Mouse (Mus musculus) thymus, postnatal 25 days (tissue): ENCODE measurements at regions not wholly inside any gene's neighbourhood (a gene's known extent, or its start where the extent isn't known, plus 50 kb on each side); places are given as distances from the start of the nearest gene placed in this dataset.
A peak's percentile ranks its signal among the peaks of the same experiment; 100 is the strongest.
"Not testable (repeated sequence)": the region's sequence is repeated elsewhere in the genome, so short reads cannot be mapped to it uniquely, and the experiment has no call there.

Source experiments
- DNase-seq: peaks from one replicate; pipeline ENCODE4 v3.0.0; 2022

DNA sequence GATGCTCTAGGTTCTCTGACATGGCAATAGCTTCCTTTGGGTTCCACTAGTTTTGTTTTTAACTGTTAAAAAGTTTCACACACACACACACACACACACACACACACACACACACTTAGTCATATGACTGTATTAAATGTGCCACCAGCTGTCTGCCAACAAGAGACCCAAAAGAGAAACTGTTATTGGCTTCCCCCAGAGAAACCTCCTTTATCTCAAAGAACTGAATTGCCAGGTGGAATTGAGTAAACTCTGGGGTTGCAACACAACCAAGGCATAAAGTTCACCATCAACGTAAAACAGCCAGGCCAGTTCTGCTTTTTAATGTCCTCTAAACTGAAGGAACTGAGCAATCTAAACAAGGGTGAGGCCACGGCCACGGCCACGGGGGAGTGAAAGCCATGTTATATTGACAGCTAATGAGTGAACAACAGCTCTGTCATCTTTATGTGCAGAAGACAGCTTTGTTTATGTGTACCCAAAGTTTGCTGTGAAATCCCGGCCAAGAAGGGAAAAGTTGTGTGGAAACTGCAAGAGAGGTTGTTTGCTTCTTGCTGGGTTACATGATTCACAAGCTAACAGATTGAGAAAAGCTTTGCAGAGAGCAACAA, 69.3 kb downstream of the Btg1 start:
- DNase-seq: no peak

DNA sequence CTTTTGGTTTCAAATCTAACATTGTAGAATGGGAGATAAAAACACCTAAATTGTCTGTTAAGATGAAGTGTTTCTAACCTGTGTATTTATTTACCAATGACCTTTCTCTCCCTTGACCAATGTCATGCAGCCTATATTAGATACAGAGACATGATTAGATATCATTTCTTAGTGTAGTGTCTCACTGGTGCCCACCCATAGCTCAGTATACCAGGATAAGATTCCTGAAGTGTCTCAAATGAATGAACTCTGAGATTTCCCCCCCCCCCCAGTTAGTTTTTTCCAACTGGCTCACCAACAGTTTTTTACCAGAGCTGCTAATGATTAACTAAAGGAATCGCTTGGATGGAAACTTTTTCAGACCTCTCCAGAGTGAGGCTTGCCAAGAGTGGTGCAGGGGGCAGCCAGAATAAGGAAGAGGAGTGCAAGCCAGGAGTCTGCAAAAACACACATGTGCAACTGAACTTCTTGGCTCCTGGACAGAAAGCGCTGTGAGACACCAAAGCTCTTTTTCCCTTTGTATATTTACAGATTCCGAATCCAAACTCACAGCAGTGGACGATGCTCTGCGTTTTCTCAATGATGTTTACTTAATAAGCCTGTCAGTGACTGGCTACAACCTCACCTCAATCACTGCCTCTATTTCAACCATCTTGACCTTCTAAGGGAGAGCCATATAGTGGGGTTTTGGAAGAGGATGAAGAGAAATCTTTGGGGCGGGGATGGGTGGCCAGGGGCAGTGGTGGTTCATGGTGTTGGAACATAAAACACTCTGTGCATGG, 70.0 kb downstream of the Btg1 start:
- no peak for DNase-seq

DNA sequence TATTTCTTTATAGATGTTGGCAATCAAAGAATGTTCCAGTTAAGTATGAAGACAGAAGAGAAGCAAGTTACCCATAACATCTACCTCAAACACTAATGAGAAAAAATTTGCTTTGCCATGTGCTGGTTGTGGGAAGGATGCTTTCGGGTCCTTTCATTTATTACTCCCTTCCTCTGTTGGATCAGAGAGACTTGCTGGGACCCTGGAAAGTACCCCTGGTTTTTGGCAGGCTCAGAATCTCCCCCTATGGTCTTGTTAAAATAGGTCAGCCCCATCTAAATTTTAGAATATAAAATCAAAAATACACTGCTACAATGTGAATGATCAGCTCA, 70.6 kb downstream of the Btg1 start:
- DNase-seq: no peak

DNA sequence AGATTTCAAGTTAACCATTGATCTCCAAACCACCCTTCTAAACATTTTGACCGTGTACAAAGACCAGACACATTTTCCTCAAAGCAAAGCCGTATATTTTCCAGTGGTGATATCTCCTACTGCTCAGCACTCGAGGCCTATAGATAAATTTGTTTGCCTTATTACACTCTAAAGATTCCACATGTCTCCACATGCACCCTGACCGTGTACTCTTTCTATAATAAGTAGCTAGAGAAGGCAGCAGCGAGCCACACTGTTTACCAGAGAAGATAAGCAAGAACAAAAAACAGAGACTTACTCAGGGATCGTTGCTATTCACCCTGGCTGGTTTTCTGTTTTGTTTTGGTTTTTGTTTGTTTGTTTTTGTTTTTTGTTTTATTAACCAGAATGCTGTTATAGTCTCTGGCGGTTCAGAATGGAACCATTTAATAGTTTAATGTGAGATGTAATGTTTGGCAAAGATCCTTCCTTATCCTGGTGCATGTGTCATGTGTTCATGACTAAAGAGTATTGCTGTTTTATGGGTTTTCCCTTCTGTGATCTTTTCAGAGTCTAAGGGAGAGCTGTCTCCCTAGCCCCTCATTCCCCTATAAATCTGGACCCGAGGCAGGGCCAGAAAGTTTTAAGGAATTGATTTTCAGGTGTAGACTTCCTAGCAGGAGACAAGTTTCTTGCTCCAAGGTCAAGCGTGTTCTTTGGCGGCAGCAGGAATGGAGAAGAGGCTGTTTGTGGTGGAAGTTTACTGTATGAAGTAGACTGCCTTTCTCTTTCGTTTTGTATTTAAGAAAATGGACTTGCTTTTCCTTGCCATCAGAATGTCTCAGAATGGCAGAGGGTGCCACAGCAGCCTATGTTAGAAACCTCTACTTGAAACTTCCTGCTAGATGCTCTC, 73.4 kb downstream of the Btg1 start:
- DNase-seq: no peak

DNA sequence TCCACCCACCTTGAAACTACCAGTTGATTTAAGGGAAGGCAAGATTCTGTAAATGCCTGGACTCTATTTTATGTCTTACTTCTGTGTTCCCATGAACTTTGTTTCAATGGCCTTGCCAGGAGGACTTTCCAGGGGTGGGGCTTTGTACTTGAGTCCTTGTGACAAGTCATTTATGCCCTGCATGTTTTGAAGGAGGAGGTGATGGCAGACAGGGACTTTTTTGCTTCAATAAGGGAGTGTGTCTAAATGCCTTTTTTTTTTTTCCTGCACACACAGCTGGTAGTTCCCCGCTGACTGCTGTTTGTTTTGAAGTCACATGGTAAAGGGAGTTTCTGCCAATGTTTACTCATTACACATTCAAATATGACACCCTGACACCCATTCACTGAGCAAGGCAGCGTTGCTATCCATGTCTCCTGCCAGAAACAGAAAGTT, 74.1 kb downstream of the Btg1 start:
- peak; percentile 76 for DNase-seq

DNA sequence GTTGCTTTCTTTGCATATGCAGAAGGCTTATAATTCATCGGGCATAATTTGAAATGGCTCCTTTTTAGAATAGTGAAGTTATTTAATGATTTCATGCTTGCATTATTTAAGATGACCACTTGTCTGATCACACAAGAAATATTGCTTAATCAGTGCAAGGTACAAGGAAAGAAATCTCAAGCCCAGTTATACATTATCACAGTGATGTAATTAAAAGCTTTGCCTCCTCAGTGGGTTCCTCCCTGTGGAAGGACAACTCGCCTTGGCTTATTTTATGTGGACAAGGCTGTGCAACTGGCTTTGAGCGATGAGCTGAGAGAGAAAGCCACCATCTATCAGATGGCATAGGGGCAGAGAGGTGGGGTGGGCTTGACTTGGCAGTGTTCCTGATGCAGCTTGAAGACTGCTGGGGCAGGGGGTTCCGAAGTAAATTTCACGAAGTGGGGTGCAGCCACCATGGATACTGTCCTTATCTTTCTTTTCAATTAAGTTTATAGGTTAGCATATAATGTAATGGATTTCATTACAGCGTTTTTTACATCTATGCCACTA, 74.6 kb downstream of the Btg1 start:
- DNase-seq: no peak

DNA sequence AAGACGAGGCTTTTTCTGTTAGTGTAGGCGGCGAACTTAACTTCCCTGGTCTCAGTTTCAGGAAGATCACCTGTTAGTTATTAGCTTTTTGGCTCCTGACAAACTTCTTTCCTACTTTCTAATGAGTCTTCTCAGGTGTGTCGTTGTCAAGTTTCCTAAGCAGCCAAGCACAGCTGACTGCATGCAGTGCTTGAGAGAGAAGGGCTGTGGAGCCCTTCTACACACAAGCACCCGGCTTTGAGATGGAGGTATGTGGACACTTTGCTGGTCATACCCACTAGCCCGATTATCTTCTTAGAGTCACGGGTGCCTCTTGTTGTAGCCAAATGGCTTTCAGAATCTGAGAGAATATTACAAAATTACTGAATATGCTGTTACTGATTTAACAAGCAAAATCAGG, 76.0 kb downstream of the Btg1 start:
- DNase-seq: peak; percentile 34

DNA sequence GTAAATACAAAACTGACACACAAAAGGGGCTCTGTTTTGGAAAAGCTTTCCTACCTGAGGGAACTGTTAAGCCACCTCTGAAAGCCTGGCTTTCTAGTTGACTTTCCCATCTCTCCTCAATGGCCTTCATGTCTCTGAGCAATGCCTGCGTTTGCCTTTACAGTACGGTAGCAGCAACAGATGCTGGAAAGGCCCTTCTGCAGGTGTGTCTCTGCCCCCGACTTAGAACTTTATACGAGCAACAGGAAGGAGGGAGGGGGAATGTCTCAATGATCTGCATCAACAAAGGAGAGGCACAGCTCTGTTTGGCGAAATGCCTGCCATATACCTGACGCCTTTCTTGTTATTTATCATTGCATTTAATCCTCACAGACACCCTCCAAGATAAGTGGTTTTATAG, 77.0 kb downstream of the Btg1 start:
- peak; percentile 75 for DNase-seq

DNA sequence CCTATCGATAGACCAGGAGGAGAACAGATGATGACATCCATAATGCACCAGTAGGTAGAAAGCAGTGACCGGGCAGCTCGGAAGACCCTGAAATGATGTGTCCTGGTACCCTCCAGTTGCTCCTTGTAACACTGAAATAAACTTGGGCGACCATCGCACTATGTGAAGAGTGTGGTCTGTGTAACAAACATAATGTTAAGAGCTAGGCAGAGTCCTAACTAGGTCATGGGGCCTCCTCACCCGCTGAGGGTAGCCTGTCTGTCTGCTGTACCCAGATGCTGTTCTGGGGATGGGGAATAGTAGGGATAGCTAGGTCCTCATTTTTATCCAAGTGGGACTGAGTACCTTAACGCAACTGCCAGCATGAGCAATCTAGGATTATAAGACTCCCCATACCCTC, 79.8 kb downstream of the Btg1 start:
- peak; percentile 60 for DNase-seq

DNA sequence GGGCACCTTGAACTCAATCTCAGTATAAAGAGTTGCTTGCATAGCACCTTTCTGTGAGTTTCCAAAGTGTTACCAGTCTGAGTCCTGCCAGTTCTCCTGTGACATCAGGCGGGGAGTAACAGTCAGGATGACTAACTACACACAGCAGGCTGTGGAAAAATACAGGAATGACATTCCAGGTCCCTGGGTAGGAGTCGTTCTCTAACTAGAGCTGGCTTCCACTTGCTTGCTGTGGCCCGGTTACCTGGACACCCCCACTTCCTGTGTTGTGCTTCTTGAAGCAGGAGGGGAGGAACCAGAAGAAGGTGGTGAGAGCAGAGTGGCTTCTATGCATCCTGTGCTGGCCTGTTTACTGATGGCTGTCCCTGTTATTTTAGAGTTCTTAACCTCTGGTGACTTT, 81.0 kb downstream of the Btg1 start:
- DNase-seq: peak; percentile 79

DNA sequence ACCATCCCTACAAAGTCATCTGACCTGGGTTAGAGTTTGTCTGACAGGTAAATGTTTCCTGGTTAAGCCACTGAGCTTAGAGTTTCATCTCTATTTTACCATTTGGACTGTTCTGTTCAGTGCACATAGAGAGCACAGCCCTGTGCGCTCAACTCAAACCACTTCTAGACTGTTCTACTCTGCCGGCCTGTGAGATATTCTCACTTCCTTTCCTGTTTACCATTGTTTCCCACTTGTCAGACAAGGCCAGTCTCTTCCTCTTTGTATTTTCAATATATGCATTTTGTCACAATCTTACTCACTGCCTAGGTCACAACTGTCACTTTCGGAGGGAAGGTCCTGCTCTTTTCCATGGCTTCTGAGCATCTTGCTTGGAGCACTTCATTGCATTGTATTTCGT, 89.8 kb downstream of the Btg1 start:
- no peak for DNase-seq

DNA sequence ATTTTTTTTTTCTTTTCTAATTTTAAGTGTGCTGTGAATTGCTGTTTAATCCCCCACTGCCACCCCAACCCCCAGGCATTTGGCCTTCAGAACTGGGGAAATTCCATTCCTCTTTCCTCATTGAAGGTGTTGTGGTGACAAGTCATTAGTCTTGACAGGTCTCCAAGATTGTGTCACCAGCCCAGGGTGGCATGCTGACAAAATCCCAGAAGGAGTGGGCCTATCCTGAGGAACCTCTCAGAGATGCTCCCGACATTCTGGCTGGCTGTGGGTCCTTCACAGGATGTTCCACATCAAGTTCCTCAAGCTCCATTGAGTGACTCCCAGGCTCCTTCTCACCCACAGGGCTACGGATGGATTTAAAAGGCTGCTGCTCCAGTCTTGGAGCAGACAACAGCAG, 91.7 kb downstream of the Btg1 start:
- DNase-seq: no peak

DNA sequence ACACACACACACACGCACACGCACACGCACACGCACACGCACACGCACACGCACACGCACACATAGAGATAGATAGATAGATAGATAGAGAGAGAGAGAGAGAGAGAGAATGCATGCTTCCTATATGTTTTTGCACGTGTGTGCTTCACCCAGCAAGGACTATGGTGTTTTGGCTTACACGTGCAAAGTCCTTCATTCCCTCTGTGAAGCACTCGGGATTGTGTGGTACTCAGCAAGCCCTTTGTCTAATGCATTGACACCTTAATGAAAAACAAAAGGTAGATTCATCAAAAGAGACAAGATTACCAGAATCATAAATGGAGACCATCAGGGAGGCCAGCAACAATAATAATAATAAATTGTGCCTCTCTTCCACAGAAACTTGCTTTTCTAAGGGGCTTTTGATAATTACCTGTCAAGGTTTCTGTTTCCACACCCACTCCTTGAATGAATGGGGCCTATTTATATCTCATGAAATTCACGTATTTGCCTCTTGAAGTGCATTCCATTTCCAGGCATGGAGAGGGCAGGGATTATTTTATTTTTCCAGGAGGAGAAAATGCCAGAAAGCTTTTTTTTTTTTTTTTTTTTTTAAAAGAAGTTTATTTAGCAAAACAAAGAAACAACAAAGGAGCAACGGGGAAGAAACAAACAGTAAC, 93.0 kb downstream of the Btg1 start:
- DNase-seq: no peak

DNA sequence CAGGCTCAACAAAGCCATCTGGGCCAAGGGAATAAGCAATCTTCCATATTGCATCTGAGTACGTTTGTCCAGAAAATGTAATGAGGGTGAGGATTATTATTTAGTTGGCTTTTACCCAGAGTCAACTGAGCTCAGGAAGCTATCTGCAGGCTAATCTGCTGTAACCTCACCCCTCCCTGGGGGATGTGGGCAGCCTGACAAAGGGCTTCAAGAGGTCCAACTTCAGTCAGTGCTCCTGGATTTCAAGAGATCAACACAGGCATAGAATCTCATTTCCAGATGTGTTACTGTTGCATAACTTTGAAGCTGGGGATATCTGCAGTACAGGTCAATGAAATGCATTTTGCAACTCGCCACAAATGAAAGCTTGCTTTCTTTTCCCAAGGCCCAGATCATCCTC, 95.2 kb downstream of the Btg1 start:
- no peak for DNase-seq

DNA sequence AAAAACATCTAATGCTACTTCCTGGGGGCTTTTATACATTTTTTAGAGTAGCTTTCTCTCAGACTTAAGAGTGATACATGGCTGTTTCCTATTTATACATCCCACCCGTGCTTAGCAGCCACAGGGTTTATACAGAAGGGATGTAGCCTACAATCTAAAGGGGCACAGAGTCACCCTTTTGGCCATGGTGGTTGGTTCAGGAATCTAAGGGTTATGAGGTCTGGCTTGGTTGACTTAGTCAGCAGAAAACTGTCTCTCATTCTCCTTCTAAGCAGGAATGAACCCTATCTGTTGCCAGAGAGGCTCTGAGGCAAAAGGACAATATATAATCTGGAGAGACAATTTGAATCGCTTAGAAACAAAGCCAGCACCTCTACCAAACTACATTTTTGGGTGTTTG, 97.9 kb downstream of the Btg1 start:
- DNase-seq: no peak

DNA sequence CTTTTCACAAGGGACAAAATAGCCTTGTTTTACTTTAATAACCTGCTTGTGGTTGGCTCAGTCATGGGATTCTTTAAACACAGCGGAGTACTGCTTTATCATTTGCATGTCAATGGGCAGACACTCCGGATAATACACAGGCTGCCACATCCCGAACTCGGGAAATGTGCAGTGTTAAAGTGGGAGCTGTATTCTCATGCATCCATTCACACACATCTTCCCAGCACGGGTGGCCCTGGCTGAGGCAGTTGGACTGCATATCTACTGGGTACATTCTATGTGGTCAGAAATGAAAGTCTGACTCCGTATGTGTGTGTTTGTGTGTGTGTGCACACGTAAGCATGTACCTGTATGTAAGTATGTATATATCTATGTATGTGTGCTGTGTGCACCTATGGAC, 100.5 kb downstream of the Btg1 start:
- DNase-seq: no peak

DNA sequence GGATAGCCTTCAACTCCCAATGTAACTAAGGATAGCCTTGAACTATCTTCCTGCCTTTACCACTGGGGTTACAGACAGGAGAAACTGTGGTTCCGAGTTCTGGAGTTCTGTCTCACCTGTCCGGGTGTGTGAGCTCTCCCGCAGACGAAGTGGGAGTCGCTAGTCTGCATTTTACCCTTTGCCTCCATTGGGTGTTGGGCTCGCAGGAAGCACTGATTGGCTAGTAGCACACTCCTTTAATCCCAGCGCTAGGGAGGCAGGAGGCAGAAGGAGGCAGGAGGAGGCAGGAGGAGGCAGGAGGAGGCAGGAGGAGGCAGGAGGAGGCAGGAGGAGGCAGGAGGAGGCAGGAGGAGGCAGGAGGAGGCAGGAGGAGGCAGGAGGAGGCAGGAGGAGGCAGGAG, 101.9 kb downstream of the Btg1 start:
- DNase-seq: not testable (repeated sequence)

DNA sequence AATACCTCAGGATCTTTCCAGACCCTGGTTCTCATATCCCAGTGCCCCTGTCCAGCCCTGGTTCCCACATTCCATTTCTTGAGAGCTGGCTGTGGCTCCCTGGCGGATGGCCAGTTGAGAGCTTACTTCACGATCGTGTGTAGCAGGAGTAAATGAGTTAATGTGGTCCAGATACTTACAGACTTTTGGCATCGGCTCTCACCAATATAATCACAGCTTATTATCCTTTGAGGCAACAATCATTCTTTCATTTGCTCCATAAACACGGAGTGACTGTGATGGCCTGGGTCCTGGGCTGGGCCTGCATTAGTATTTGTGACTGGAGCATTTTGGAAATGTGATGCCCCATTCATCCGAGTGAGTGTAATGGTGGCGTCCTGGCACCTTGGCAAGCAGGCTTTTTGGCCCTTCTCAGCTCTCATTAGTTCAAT, 103.5 kb downstream of the Btg1 start:
- DNase-seq: no peak

DNA sequence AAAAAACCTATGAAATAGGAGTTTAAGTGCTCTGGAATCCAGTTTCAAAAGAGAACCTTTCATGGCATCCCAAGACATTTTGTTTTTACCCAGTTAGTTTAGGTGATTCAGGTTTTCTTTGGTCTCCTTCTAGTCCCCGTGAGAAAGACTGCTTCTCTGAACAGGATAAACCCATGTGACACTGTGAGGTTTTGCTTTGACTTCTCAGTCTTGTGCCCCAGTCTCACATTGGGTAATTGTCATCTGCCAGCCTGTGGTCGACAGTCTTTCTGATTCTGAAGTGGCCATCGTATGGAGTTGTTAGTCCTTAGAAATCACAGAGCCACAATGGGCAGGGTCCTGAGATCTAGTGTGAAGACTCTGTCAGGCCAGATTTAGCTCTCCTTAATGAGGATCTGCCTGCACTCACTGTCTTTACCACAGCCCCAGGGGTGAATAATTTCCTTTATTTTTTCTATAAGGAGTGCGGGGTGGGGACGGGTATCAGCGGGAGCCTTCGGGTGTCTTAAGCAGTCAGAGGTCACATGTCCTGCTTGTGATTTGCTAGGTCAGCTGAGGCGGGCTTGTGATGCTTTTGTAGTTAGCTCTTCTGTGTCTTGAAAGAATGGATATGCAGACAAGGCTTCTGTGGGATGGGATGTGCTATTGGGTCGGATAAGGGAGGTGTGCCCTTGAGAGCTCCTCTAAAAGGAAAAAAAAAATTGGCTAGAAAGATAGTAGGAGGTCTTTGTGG, 104.3 kb downstream of the Btg1 start:
- DNase-seq: peak; percentile 42

DNA sequence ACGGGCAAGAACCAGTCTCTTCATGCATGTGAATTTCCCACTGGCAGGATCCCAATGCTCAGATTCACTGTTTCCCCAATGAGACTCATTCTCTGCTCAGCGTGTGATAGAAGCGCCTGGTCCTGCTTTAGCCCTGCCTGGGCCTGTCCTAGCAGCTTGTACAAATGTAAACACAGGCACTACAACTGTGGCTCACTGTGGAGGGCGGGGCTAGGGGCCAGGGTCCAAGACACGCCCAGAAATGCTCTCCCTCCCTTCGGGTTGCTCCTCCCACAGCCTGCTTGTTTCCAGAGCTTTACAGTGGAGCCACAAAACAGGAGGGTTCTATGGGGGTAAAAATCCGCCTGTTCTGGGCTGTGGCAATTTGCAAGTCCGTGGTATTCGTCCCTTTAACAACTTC, 105.7 kb downstream of the Btg1 start:
- DNase-seq: peak; percentile 73

DNA sequence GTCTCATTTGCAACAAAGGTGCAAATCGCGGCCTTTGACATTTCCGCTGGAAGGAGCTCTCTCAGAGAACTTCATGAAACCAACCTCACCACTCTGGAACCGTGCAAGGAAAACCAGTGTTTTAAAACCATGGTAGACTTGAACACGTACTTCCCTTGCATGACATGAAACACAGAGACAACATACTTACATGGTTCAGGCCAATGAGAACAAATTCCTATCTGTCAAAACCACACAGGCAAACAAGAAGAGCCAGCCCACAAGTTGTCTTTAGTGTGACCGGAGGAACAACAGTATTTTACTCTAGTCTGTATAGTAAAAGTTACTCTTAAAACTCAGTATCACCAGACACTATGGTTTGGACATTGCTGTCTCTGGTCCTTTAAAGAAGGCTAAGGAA, 106.3 kb downstream of the Btg1 start:
- DNase-seq: peak; percentile 21

DNA sequence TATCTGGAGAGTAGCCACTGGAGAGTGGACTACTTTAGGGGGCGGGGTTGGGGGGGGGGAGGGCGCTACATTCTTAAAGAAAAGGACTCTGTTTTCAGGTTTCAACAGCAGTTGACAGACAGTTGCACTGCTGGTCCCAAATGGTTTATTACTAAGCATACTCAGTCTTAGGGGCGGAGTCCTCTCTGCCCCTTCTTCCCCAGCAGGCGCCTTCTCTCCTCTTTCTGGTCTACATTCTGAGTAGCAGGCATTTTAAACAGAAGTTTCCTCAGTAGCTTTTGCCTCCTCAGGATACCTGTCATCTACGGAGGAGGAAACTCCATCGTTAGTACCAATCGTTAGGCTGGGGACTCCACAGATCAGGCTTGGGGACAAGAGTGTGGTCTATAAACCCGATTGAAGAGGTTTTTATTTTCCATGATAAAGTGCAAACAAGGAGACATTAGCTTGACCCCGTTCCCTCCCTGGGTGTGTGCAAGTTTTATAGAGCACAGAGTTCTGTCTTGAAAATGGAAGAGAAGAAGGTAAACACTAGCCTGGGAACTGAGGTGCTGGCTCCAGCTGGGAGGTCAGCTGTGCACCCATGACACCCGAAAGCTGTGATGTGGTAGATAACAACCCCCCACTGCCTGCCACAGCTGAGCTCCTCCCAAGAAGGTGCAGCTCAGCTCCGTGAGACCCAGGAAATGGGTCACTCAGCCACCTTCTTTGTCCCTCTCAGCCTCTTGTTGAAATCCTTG, 107.8 kb downstream of the Btg1 start:
- peak; percentile 85 for DNase-seq
